Mouse (Mus musculus) B cell, adult (primary cell): Measurements from ENCODE around the gene Cyp2j9. TPM values are rescaled to one million over a fixed set of nuclear protein-coding genes. Genes with fewer than 3 reads are reported as not detected.

Experiments
- total RNA-seq: library from RNA; stranded (reverse); gene quantifications from 4 replicates; pipeline ENCODE4 v1.2.4, GENCODE M21; 2023; ENCODE audit not compliant: inconsistent age

Gene Cyp2j9
- total RNA-seq: not detected in 4 replicates

GRCm38 (mm10) chr4:96590911-96591790, at the start of gene Cyp2j9:
Gene Cyp2j9, minus strand, starts transcription at chr4:96591578.

DNA sequence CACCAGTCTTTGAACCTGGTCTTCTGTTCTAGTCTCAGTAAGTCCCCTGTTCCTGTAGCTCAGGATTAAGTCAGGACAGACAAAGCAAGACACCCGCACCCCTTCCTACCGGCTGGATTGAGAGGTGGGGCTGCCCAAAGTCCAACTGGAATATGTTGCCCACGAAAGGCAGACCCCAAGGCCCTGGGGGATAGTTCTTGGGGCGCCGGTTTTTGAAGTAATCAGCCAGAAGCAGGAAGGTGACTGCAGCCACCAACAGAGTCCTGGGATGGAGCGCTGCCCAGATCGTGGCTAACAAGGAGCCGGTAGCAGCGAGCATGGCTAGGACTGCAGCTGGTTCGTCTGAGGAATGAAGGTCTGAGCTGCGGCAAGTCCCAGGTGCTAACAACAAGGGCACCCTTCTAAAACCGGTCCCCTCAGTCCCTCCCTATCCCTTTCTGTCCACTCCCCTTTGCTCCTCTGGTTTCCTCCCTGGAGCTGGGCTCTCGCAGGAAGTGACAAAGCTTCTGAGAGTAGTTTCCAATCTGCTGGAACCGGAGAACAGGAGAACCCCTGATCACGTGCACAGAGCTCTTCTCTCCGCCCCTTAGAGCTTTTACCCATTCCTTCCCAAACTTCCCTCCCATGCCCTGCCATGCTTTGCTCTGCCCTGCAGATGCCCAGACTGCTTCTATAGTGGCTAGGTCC, 38.1 kb downstream of the Cyp2j9 start, which contains the start of gene Cyp2j6:
Cyp2j6 (minus strand) TSS at position 529 of the 687 bp plus-strand sequence.

Other genes starting within 250 kb of the Cyp2j9 start
- gene Cyp2j11, start 242.9 kb downstream of the Cyp2j9 start, total RNA-seq: not detected in 4 replicates
- gene Cyp2j8, start 84.2 kb downstream of the Cyp2j9 start, total RNA-seq: not detected in 4 replicates
- gene Cyp2j6, start 37.9 kb downstream of the Cyp2j9 start, total RNA-seq: not detected in 4 replicates
- gene Cyp2j5, start 72.6 kb upstream of the Cyp2j9 start, total RNA-seq: not detected in 4 replicates
- gene Gm12695, start 193.6 kb upstream of the Cyp2j9 start, total RNA-seq: not detected in 4 replicates